Mouse (Mus musculus): ENCODE data around the gene Chd3. TPM values are rescaled to one million over a fixed set of nuclear protein-coding genes. Genes with fewer than 3 reads are reported as not detected.

Chd3 gene
- total and polyA plus RNA-seq, 2 experiments from 2014 or later, result 58.9 to 298 TPM

DNA sequence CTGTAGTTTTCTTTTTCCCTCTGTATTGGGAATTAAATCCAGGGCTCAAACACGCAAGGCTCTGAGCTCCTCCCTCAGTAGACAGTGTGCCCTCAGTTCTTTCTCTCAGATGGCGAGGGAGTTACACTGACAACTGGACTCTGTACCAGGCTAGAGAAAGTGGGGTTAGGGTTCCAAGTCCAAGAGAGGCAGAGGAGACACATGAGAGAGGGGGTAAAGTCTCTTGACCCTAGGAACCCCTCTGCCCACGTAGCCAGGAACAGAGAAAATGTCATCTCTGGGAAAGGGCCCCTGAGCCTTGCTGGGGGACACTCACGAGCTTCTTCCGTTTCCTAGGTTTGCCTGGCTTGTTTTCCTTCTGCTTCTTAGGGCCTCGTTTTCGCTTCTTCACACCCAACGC, 4.8 kb downstream of the Chd3 start:
- 49% methylated on average over 8 of the region's 8 CpGs for WGBS
- no peak for ATAC-seq (ENCODE audit: low FRiP score)
- H3K9ac ChIP-seq (replicated peaks; ENCODE audit: low read length, poor library complexity, severe bottlenecking), result no peak overlapping the region; the same call in 1 of the 2 replicates
- no peaks in the 10 kb centered on the region for H3K27me3 ChIP-seq (ENCODE audit: insufficient read depth, low read length)
- 0 out of 2 replicates have a peak overlapping the region, but pooled peaks have one; percentile 10 for H3K4me2 ChIP-seq (ENCODE audit: low read depth, low read length, poor library complexity, severe bottlenecking)
- peaks cover 12% of the 10 kb centered on the region for H3K4me1 ChIP-seq (ENCODE audit: insufficient read depth, low read length)
- H3K27ac ChIP-seq (ENCODE audit: low read depth, low read length), result no peak overlapping the region
- DNase-seq (ENCODE audit: low spot score), result no peak
- TF ChIP-seq CTCF (IDR thresholded peaks at IDR 0.05), result no peak
- H3K9me3 ChIP-seq (ENCODE audit: low read length), result no peaks in the 10 kb centered on the region
- H3K4me3 ChIP-seq (ENCODE audit: low read depth, low read length), result no peak overlapping the region
- H3K36me3 ChIP-seq (ENCODE audit: insufficient read depth, low read length), result peaks cover 44% of the 10 kb centered on the region

DNA sequence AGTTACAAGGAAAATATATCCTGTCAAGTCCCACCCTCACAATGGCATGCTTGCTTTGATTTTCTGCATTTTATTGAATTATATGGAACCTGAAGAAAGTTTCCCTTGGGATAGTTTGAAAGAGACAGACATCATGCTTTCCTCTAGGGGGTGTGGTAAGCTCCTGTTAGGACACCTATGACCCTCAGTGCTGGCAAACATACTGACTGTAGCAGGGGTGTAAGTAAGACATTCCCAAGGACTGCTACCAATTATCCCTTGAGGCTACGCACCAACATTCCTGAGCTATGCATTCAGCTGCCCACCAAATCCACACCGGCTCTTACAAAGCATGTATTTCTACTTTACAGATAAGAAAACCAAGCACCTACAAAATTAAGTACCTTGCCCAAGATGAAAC, 6.7 kb downstream of the Chd3 start:
- DNase-seq (ENCODE audit: low spot score), result no peak
- no peak for ATAC-seq (ENCODE audit: low FRiP score)
- no peak overlapping the region for H3K4me2 ChIP-seq (ENCODE audit: low read depth, low read length, poor library complexity, severe bottlenecking)
- 87% methylated on average over 2 of the region's 2 CpGs for WGBS
- H3K9ac ChIP-seq (replicated peaks; ENCODE audit: low read length, poor library complexity, severe bottlenecking), result no peak overlapping the region
- no peak for TF ChIP-seq CTCF (IDR thresholded peaks at IDR 0.05)
- peaks cover 62% of the 10 kb centered on the region for H3K36me3 ChIP-seq (ENCODE audit: insufficient read depth, low read length)
- no peaks in the 10 kb centered on the region for H3K9me3 ChIP-seq (ENCODE audit: low read length)
- no peaks in the 10 kb centered on the region for H3K27me3 ChIP-seq (ENCODE audit: insufficient read depth, low read length)
- H3K4me3 ChIP-seq (ENCODE audit: low read depth, low read length), result no peak overlapping the region
- peaks cover 12% of the 10 kb centered on the region for H3K4me1 ChIP-seq (ENCODE audit: insufficient read depth, low read length)
- no peak overlapping the region for H3K27ac ChIP-seq (ENCODE audit: low read depth, low read length)

DNA sequence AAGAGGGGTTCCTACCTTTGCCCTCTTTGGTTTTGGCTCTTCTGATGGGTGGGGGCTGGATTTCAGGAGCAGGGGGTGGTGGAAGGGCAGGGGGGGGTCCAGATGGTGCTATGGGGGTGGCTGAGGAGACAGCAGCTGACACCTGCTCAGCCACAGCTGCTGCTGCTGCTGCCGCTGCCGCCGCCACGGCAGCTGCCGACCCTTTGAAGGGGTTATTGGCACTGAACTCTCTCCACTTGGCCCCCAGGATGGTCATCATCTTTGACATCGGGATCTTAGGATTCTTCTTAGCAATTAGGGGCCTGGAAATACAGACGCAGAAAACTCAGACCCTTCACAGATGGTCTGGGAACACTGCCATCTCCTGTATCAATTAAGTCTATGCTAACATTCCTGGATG, 7.2 kb downstream of the Chd3 start:
- Histone ChIP-seq H3K9ac (replicated peaks; ENCODE audit: low read length, poor library complexity, severe bottlenecking) (0 out of 2 replicates have a peak overlapping the region, but pooled peaks have one; percentile 13), H3K36me3 (ENCODE audit: insufficient read depth, low read length) (peaks cover 67% of the 10 kb centered on the region), H3K27me3 (ENCODE audit: insufficient read depth, low read length) (no peaks in the 10 kb centered on the region), H3K9me3 (ENCODE audit: low read length) (no peaks in the 10 kb centered on the region), H3K27ac (ENCODE audit: low read depth, low read length) (no peak overlapping the region), H3K4me2 (ENCODE audit: low read depth, low read length, poor library complexity, severe bottlenecking) (no peak overlapping the region), H3K4me1 (ENCODE audit: insufficient read depth, low read length) (peaks cover 12% of the 10 kb centered on the region), H3K4me3 (ENCODE audit: low read depth, low read length) (no peak overlapping the region)
- TF ChIP-seq CTCF (IDR thresholded peaks at IDR 0.05), result no peak
- DNase-seq (ENCODE audit: low spot score), result no peak
- no peak for ATAC-seq (ENCODE audit: low FRiP score)
- WGBS, result 72% methylated on average over 7 of the region's 7 CpGs

DNA sequence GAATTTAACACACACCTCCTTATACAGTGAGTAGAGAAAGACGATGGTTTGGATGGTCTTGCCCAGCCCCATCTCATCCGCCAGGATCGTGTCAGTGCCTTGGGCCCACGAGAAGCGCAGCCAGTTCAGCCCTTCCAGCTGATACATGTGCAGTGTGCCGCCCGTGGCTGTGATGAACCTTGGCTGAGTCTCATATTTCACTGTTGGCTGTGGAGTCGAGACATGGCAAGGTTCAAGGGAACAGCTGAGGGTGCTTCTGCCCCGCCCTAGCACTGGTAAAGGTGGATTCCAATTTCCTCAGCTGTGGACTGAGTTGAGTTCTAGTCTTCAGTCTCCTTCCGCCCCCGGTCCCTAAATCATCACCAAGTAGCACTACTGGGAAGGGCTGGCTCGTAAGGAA, 11.5 kb downstream of the Chd3 start:
- DNase-seq (ENCODE audit: low spot score) (no peak), ATAC-seq (ENCODE audit: low FRiP score) (no peak)
- no peaks in the 10 kb centered on the region for H3K4me1 ChIP-seq (ENCODE audit: insufficient read depth, low read length)
- H3K27me3 ChIP-seq (ENCODE audit: insufficient read depth, low read length), result no peaks in the 10 kb centered on the region
- H3K4me2 ChIP-seq (ENCODE audit: low read depth, low read length, poor library complexity, severe bottlenecking), result no peak overlapping the region
- no peaks in the 10 kb centered on the region for H3K9me3 ChIP-seq (ENCODE audit: low read length)
- TF ChIP-seq CTCF (IDR thresholded peaks at IDR 0.05), result no peak
- no peak overlapping the region for H3K4me3 ChIP-seq (ENCODE audit: low read depth, low read length)
- 93% methylated on average over 12 of the region's 12 CpGs for WGBS
- H3K27ac ChIP-seq (ENCODE audit: low read depth, low read length), result no peak overlapping the region
- H3K9ac ChIP-seq (replicated peaks; ENCODE audit: low read length, poor library complexity, severe bottlenecking), result no peak overlapping the region
- peaks cover 93% of the 10 kb centered on the region for H3K36me3 ChIP-seq (ENCODE audit: insufficient read depth, low read length)

DNA sequence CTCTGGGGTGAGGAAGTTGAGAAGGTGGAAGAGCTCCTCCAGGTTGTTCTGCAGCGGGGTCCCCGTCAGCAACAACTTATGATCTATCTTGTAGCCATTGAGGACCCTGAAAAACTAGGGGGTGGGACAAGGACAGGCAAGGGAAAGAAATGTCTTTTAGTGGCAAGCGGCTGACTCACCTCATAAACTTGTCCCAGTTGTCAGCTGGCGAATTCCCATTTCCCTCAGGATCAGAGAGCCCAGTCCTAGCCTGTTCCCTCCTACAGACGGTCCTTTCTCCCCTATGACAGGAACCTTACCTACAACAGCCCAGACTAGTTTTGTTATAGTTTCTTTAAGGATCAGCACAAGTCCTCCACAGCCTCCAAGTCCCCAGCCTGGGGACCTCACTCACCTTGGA, 12.7 kb downstream of the Chd3 start:
- Histone ChIP-seq H3K27ac (ENCODE audit: low read depth, low read length) (no peak overlapping the region), H3K27me3 (ENCODE audit: insufficient read depth, low read length) (no peaks in the 10 kb centered on the region), H3K4me2 (ENCODE audit: low read depth, low read length, poor library complexity, severe bottlenecking) (no peak overlapping the region), H3K36me3 (ENCODE audit: insufficient read depth, low read length) (peaks cover 95% of the 10 kb centered on the region), H3K4me3 (ENCODE audit: low read depth, low read length) (no peak overlapping the region), H3K4me1 (ENCODE audit: insufficient read depth, low read length) (no peaks in the 10 kb centered on the region), H3K9ac (replicated peaks; ENCODE audit: low read length, poor library complexity, severe bottlenecking) (no peak overlapping the region), H3K9me3 (ENCODE audit: low read length) (no peaks in the 10 kb centered on the region)
- 93% methylated on average over 5 of the region's 5 CpGs for WGBS
- no peak for TF ChIP-seq CTCF (IDR thresholded peaks at IDR 0.05)
- ATAC-seq (ENCODE audit: low FRiP score) (no peak), DNase-seq (ENCODE audit: low spot score) (no peak)

DNA sequence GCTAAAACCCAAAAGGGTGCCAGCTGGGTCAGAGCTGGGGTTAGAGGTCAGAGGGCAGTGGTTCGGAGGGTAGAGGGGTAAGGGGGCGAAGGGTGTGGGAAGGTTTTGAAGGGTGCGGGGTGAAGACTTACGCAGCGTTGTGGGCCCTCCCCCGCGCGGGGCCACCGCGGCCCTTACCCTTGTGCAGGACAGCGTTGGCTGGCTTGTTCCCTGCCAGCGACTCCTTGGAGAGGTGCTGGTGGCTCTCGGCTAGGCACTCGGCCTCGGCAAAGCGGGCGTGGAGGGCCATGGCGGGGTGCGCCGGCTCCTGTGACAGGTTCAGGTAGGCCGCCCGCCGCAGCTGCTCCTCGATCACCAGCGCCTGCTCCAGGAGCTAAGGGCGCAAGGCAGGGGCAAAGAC, 22.8 kb downstream of the Chd3 start:
- H3K36me3 ChIP-seq (ENCODE audit: insufficient read depth, low read length), result peaks cover 81% of the 10 kb centered on the region
- no peak overlapping the region for H3K27ac ChIP-seq (ENCODE audit: low read depth, low read length)
- DNase-seq (ENCODE audit: low spot score), result no peak
- no peaks in the 10 kb centered on the region for H3K4me1 ChIP-seq (ENCODE audit: insufficient read depth, low read length)
- ATAC-seq (ENCODE audit: low FRiP score), result no peak
- no peak overlapping the region for H3K4me3 ChIP-seq (ENCODE audit: low read depth, low read length)
- no peak overlapping the region for H3K9ac ChIP-seq (replicated peaks; ENCODE audit: low read length, poor library complexity, severe bottlenecking)
- H3K4me2 ChIP-seq (ENCODE audit: low read depth, low read length, poor library complexity, severe bottlenecking), result no peak overlapping the region
- H3K9me3 ChIP-seq (ENCODE audit: low read length), result no peaks in the 10 kb centered on the region
- WGBS, result 86% methylated on average over 24 of the region's 26 CpGs
- TF ChIP-seq CTCF (IDR thresholded peaks at IDR 0.05), result no peak
- no peaks in the 10 kb centered on the region for H3K27me3 ChIP-seq (ENCODE audit: insufficient read depth, low read length)

All from midbrain, postnatal 0 days (tissue).